25 mouse cellular contexts compared by ENCODE assay signal in the genomic region with DNA sequence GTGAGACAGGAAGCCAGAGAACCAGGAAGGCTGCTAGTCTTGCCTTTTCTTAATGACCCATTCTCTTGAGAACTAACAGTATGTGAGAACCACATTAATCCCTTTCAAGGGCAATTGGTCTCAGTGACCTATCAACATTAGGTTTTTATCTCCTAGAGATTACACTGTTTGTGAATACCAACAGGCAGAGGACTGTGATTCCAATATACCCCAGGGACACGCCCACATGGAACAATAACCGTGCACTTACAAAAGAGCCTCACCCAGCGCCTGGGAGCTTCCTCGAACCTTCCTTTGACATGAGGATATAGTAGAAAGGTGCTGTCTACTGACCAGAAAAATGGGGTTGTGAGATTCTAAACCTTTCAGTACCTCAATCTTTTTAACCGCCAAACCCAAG.
A peak's percentile ranks its signal among the peaks of the same experiment; 100 is the strongest.
DNase-seq lines count a peak whose midpoint lies in the region; ATAC-seq lines count a peak whose summit lies in the region.
"Had no signal": no experiment of that assay in that cellular context is flagged by ENCODE, and none has a peak within 500 bp of the region (broad histone marks: within the 10 kb centered on the region; RNA-seq: fewer than 3 reads in every experiment).

No protein-coding gene starts in this region.

- 83% methylated on average over 5 of the region's 5 CpGs for WGBS in midbrain, embryonic 10.5 days

- ATAC-seq in megakaryocyte-erythroid progenitor cell, adult 5-6 weeks (replicated peaks; ENCODE audit: low FRiP score, low TSS enrichment, poor library complexity, severe bottlenecking) = no peak
- ATAC-seq: activated CD4-positive, CD25-positive, alpha-beta regulatory T cell, adult 4 months; CD4-positive, CD25-positive, alpha-beta regulatory T cell, adult 4 months; Patski had no signal

- no peak overlapping the region for H3K27ac ChIP-seq in midbrain, embryonic 10.5 days (replicated peaks)

- no peaks in the 10 kb centered on the region for H3K9me3 ChIP-seq in midbrain, embryonic 10.5 days (replicated peaks)
- H3K9me3 ChIP-seq: G1E had no signal

- DNase-seq in heart, adult 11 months = peak; percentile 9
- DNase-seq in heart, postnatal 4 days = no peak
- DNase-seq in ES-CJ7 (ENCODE audit: low read depth, low spot score) = peak; percentile 12
- DNase-seq in R1 (ENCODE audit: low read depth, low spot score) = peak; percentile 57
- peak; percentile 54 for DNase-seq in ZHBTc4 (ENCODE audit: low read depth, low spot score)
- DNase-seq in thymus, adult 18-20 months = no peak
- DNase-seq in midbrain, embryonic 10.5 days (ENCODE audit: low spot score) = no peak
- DNase-seq: adrenal gland, adult 2 months; adrenal gland, adult 8-10 months; adrenal gland, postnatal 10 days; adrenal gland, postnatal 14 days; adrenal gland, postnatal 25 days; adrenal gland, postnatal 36 days; B cell, adult 2 months; cerebellum, adult 11 months; cerebellum, adult 11-12 months; cerebellum, adult 18-20 months; cerebellum, adult 2 months; cerebellum, adult 8-10 months had no signal

- no peaks in the 10 kb centered on the region for H3K27me3 ChIP-seq in midbrain, embryonic 10.5 days (ENCODE audit: low read depth, poor library complexity, severe bottlenecking)
- H3K27me3 ChIP-seq: CH12.LX had no signal

- no peak overlapping the region for H3K4me3 ChIP-seq in midbrain, embryonic 10.5 days

- no peaks in the 10 kb centered on the region for H3K4me1 ChIP-seq in midbrain, embryonic 10.5 days

- no peaks in the 10 kb centered on the region for H3K36me3 ChIP-seq in midbrain, embryonic 10.5 days
- H3K36me3 ChIP-seq: G1E had no signal

Comparison
In these comparisons a context has a peak if more than half of its experiments do, and no peak if none do; other contexts are left out.
1. DNase-seq: peak in heart, adult 11 months (single experiment), ES-CJ7 (single experiment), R1 (single experiment) and ZHBTc4 (single experiment); none in heart, postnatal 4 days (single experiment), thymus, adult 18-20 months (0 of 2) and midbrain, embryonic 10.5 days (single experiment).